Mouse (Mus musculus) kidney, embryonic 14.5 days (tissue): ENCODE data around the gene Cmss1. TPM values are rescaled to one million over a fixed set of nuclear protein-coding genes. Genes with fewer than 3 reads are reported as not detected.

Experiments
- ATAC-seq: fragments of 200-750 bp; cut with Nextera tagmentation; 2 replicates; pipeline ENCODE4 v1.8.0; 2017; ENCODE audit warnings: moderate number of reproducible peaks, mild to moderate bottlenecking, moderate TSS enrichment, moderate library complexity; ENCODE audit not compliant: low FRiP score, low TSS enrichment
- H3K27ac ChIP-seq: fragments of 300-500 bp; sonication (generic); 2 replicates; pipeline ENCODE4 v1.5.1; 2014; ENCODE audit warnings: low read depth, mild to moderate bottlenecking, low read length, moderate library complexity, mixed read lengths
- H3K27me3 ChIP-seq: fragments of 300-500 bp; sonication (generic); 2 replicates; pipeline ENCODE4 v1.6.1; 2014; ENCODE audit warnings: mild to moderate bottlenecking, low read length; ENCODE audit not compliant: control insufficient read depth, insufficient read depth
- H3K36me3 ChIP-seq: fragments of 300-500 bp; sonication (generic); 2 replicates; pipeline ENCODE4 v1.6.1; 2014; ENCODE audit warnings: low read length, mixed read lengths; ENCODE audit not compliant: control insufficient read depth, insufficient read depth
- H3K4me1 ChIP-seq: fragments of 300-500 bp; sonication (generic); 2 replicates; pipeline ENCODE4 v1.6.1; 2014; ENCODE audit warnings: low read length, mixed read lengths; ENCODE audit not compliant: control insufficient read depth, insufficient read depth
- H3K4me2 ChIP-seq: fragments of 300-500 bp; sonication (generic); replicated peaks from 2 replicates; pipeline ENCODE4 v1.6.1; 2014; ENCODE audit warnings: low read depth, mild to moderate bottlenecking, low read length
- H3K4me3 ChIP-seq: fragments of 300-500 bp; sonication (generic); 2 replicates; pipeline ENCODE4 v1.5.1; 2014; ENCODE audit warnings: mild to moderate bottlenecking, low read length
- H3K9ac ChIP-seq: fragments of 300-500 bp; sonication (generic); 2 replicates; pipeline ENCODE4 v1.6.1; 2014; ENCODE audit warnings: low read depth, mild to moderate bottlenecking, low read length, moderate library complexity
- H3K9me3 ChIP-seq: fragments of 300-500 bp; sonication (generic); 2 replicates; pipeline ENCODE4 v1.6.1; 2016; ENCODE audit warnings: low read length; ENCODE audit not compliant: control insufficient read depth
- WGBS: fragments of 180-500 bp; shearing (Covaris S2); extraction: QIAGEN DNeasy Blood & Tissue Kit; methylation state at CpG from one replicate; pipeline ENCODE4 v1.1.7; 2014; 5-methylcytosine and 5-hydroxymethylcytosine counted together
- polyA plus RNA-seq: library from polyadenylated mRNA; unstranded; fragments of >200 nt; fragmentation: Nextera tagmentation; extraction: Ambion mirVana; gene quantifications from 2 replicates; pipeline ENCODE4 v1.2.1, GENCODE M21; 2014

The Cmss1 gene
- polyA plus RNA-seq, 1 experiment from 2014 or later = 63.4 TPM

DNA sequence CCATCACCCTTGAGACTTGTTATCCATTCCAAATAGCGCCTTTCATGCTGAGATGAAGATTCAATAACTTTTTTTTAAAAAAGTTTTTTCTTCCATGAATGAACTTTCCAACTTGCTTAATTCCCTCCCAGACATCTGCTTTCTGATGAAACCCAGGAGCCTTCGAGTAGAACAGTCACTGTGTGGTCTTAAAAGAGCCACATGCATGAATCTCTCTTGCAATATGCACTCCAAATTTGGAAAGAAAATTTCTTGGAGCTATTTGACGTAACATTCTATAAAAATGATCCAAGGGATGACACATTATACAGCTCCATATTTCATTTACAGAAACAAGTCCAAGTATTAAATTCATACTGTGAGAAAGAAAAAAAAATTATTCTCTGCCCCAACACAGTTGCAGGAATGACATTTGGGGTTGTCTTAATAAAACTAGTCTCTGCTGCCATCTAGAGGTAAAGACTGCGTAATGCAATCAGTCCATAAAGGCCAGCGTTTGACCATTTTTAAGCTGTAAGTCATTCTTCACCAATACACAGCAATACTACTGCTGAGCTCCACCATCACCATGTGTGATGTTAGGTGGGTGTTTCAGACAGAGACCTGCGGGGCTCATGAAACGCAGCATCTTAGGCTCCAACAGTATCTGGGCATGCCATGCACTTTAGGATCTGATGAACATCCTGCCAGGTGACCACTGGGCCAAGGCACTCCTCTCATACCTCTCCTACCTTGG lies 13.1 kb downstream of the Cmss1 start:
- Histone ChIP-seq H3K27ac (no peak overlapping the region), H3K4me2 (no peak overlapping the region), H3K9me3 (no peaks in the 10 kb centered on the region), H3K36me3 (no peaks in the 10 kb centered on the region), H3K4me3 (no peak overlapping the region), H3K27me3 (no peaks in the 10 kb centered on the region), H3K9ac (no peak overlapping the region), H3K4me1 (no peaks in the 10 kb centered on the region)
- ATAC-seq = peak; percentile 49; the same call in 1 of the 2 replicates
- 41% methylated on average over 7 of the region's 7 CpGs for WGBS

DNA sequence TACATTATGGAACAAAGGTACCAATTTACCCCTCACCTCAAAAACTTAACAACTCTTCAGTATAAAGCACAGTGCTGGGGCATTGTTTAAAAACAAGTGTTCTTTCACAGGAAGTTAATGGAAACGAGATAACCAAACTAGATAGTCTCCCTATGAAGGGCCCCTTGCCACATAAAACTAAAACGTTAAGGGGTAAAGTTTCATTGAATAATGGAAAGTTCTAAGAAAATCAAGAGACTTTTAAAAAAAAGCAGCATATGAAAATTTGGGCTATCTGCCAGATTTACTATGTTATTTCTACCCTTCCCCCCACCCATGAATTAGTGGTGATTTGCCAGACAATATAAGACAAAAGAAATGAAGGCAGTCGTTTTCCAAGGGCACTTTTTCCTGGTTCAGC lies 21.5 kb downstream of the Cmss1 start:
- Histone ChIP-seq H3K9ac (no peak overlapping the region), H3K27ac (0 out of 2 replicates have a peak overlapping the region, but pooled peaks have one; percentile 8), H3K4me1 (0 out of 2 replicates have a peak, but pooled peaks cover 5% of the 10 kb centered on the region), H3K9me3 (no peaks in the 10 kb centered on the region), H3K27me3 (no peaks in the 10 kb centered on the region), H3K4me2 (no peak overlapping the region), H3K36me3 (no peaks in the 10 kb centered on the region), H3K4me3 (no peak overlapping the region)
- ATAC-seq = no peak
- WGBS = 30% methylated on average over 3 of the region's 3 CpGs

DNA sequence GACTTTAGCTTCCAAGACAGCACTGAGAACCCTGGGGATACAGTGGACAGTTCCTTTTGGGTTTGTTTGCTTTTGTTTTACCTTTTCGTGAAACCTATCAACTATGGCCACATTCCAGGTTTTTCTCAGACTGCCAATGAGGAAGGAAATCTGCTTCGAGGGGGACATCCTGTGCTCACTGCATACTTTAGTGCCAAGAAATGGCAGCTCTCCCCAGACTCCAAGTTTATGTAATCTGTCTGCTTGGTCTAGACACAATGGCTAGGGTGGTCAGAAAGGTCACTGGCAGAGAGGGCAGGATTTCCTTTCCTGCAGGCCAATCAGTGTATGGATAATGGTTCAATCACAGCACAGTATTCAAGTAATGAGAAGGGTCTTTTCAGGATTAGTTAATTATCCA lies 24.7 kb downstream of the Cmss1 start:
- Histone ChIP-seq H3K36me3 (no peaks in the 10 kb centered on the region), H3K4me3 (no peak overlapping the region), H3K9me3 (no peaks in the 10 kb centered on the region), H3K4me1 (0 out of 2 replicates have a peak, but pooled peaks cover 5% of the 10 kb centered on the region), H3K4me2 (no peak overlapping the region), H3K9ac (no peak overlapping the region), H3K27me3 (no peaks in the 10 kb centered on the region), H3K27ac (no peak overlapping the region)
- ATAC-seq = no peak
- 83% methylated on average over 2 of the region's 2 CpGs for WGBS

DNA sequence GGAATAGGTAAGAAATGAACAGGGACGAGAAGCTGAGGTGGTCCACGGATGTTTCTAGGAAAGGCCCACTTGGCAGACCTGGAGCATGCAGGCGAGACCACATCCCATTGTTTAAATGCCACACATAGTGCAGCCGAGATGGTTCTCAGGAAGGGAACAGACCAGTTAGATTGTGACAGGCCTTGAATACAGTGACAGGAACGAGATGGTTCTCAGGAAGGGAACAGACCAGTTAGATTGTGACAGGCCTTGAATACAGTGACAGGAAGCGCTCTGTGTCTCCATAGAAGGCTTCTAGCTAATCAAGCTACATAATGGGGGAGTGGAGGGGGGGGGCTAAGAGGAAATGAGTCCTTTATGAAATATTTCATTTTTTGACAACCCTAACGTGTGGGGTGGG lies 26.6 kb downstream of the Cmss1 start:
- 63% methylated on average over 7 of the region's 7 CpGs for WGBS
- H3K4me1 ChIP-seq = 0 out of 2 replicates have a peak, but pooled peaks cover 1% of the 10 kb centered on the region
- no peak overlapping the region for H3K27ac ChIP-seq
- ATAC-seq = no peak
- no peak overlapping the region for H3K4me2 ChIP-seq
- no peak overlapping the region for H3K4me3 ChIP-seq
- no peak overlapping the region for H3K9ac ChIP-seq
- no peaks in the 10 kb centered on the region for H3K36me3 ChIP-seq
- H3K9me3 ChIP-seq = no peaks in the 10 kb centered on the region
- H3K27me3 ChIP-seq = no peaks in the 10 kb centered on the region

DNA sequence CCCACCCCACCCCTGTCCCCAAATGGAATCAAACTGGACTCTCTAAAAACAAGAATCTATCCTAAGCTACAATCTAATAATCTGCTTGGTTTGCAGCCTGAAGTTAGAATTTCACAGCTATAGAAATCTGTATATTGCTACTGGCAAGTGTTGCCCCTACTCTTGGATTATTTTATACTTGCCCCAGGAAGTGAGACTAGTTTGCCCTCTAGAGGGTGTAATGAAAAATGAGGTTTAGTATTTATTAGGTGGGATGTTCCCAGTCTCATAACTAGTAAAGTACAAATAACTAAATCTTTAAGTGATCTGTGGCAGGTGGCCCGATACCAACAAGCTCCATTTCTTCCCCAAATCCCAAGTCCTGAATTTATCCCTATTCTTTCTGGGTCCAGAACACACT lies 29.1 kb downstream of the Cmss1 start:
- H3K9ac ChIP-seq = no peak overlapping the region
- ATAC-seq = no peak
- WGBS = 80% methylated on average over 1 of the region's 1 CpGs

DNA sequence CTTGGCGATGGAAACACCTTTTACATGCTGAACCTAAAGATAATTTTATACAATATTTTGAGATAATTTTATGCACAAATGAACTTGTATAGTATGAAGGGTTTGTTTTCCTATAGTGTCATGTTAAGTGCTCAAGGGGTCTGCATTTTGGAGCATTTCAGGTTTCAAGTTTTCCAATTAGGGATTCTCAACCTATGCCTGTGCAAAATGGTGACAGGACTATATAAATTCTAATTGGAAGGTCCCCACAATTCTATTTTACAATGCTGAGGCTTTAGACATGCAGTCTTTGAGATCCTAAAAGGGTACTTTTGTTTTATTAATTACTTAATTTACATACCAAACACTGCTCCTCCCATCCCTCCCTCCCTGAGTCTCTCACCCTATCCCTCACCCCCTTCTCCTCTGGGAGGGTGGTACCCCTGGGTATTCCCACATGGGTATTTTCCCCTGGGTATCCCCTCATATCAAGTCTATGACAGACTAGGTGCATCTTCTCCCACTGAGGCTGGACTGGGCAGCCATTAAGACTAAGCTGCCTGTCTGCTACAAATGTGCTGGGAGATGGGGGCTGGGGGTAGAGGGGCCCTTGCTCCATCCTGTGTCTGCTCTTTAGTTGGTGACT lies 30.8 kb downstream of the Cmss1 start:
- 91% methylated on average over 1 of the region's 1 CpGs for WGBS
- H3K4me3 ChIP-seq = no peak overlapping the region
- H3K4me2 ChIP-seq = no peak overlapping the region
- no peak overlapping the region for H3K27ac ChIP-seq
- no peaks in the 10 kb centered on the region for H3K27me3 ChIP-seq
- H3K9ac ChIP-seq = no peak overlapping the region
- no peak for ATAC-seq
- no peaks in the 10 kb centered on the region for H3K4me1 ChIP-seq
- peaks cover 13% of the 10 kb centered on the region; the same call in 1 of the 2 replicates for H3K36me3 ChIP-seq
- no peaks in the 10 kb centered on the region for H3K9me3 ChIP-seq

More for the DNA sequence above, 29.1 kb downstream of the Cmss1 start:
- Histone ChIP-seq H3K4me1 (no peaks in the 10 kb centered on the region), H3K4me2 (no peak overlapping the region), H3K27me3 (no peaks in the 10 kb centered on the region), H3K9me3 (no peaks in the 10 kb centered on the region), H3K36me3 (no peaks in the 10 kb centered on the region), H3K27ac (no peak overlapping the region), H3K4me3 (no peak overlapping the region)

DNA sequence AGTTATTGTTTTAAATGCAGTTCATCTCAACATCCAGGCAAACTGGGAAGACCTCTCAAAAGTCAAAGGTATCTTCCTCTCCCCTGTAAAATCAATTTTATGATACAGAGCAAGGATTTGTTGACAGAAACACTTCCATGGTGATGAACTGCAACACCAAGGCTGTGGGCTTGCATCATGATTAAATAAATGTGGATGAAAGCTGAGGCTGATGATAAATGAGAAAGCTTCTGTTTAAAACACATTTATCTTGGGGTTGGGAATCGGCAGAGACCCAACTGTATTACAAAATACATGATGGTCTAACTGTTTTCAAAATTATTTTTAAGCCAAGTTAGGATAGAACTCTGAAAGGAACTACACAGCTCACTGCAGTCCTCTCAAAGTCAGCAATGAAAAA lies 32.8 kb downstream of the Cmss1 start:
- Histone ChIP-seq H3K9ac (no peak overlapping the region), H3K9me3 (no peaks in the 10 kb centered on the region), H3K4me1 (no peaks in the 10 kb centered on the region), H3K27me3 (no peaks in the 10 kb centered on the region), H3K4me2 (no peak overlapping the region), H3K27ac (no peak overlapping the region), H3K4me3 (no peak overlapping the region), H3K36me3 (peaks cover 14% of the 10 kb centered on the region; the same call in 1 of the 2 replicates)
- ATAC-seq = no peak
- 61% methylated on average over 1 of the region's 1 CpGs for WGBS

DNA sequence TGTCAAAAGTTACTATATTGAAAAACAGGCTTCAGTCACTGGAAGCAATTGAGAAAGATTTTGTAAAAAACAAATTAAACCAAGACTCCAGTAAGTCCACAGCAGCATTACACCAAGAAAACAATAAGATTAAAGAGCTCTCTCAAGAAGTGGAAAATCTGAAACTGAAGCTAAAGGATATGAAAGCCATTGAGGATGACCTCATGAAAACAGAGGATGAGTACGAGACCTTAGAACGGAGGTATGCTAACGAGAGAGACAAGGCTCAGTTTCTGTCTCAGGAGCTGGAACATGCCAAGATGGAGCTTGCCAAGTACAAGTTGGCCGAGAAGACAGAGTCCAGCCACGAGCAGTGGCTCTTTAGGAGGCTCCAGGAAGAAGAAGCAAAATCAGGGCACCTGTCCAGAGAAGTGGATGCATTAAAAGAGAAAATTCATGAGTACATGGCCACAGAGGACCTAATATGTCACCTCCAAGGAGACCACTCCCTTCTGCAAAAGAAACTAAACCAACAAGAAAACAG lies 35.8 kb downstream of the Cmss1 start:
- H3K4me3 ChIP-seq = no peak overlapping the region
- no peaks in the 10 kb centered on the region for H3K4me1 ChIP-seq
- no peak for ATAC-seq
- no peaks in the 10 kb centered on the region for H3K27me3 ChIP-seq
- H3K4me2 ChIP-seq = no peak overlapping the region
- H3K9ac ChIP-seq = no peak overlapping the region
- no peaks in the 10 kb centered on the region for H3K9me3 ChIP-seq
- H3K27ac ChIP-seq = no peak overlapping the region
- WGBS = 91% methylated on average over 5 of the region's 5 CpGs
- H3K36me3 ChIP-seq = peaks cover 14% of the 10 kb centered on the region; the same call in 1 of the 2 replicates
